Mouse (Mus musculus) cerebellum, adult 11 months (tissue): Measurements from ENCODE around the gene Gm20388.
A peak's percentile ranks its signal among the peaks of the same experiment; 100 is the strongest.

Experiments used
- DNase-seq: peaks from one replicate; pipeline ENCODE4 v3.0.0; 2022

The Gm20388 gene

GRCm38 (mm10) chr8:122011066-122011588 lies 2100.5 kb downstream of the Gm20388 start:
- no peak for DNase-seq

DNA sequence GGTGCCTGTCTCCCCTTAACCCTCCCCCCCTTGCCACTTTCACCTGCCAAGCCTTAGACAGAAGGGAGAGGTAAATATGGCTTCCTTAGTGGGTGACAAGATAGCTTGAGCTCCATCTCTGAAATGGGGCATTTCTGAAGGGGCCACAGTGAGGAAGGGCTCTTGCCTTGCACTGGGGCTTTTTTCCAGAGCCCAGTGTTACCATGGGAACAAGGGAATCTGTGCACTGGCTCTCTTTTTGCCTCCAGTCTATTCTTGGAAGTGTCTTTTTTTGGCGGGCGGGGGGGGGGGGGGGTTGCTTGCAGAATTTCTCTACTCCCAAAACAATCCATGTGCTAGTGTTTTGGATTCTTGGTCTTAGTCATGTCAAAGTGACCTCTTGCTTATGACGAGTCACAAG lies 2104.0 kb downstream of the Gm20388 start:
- no peak for DNase-seq

- DNase-seq = no peak
Measured at GRCm38 (mm10) chr8:122018046-122018831, 2107.6 kb downstream of the Gm20388 start.

- no peak for DNase-seq
Measured at GRCm38 (mm10) chr8:122019162-122019561, 2108.5 kb downstream of the Gm20388 start.

- no peak for DNase-seq
Measured at GRCm38 (mm10) chr8:122020050-122020771, 2109.6 kb downstream of the Gm20388 start.

DNA sequence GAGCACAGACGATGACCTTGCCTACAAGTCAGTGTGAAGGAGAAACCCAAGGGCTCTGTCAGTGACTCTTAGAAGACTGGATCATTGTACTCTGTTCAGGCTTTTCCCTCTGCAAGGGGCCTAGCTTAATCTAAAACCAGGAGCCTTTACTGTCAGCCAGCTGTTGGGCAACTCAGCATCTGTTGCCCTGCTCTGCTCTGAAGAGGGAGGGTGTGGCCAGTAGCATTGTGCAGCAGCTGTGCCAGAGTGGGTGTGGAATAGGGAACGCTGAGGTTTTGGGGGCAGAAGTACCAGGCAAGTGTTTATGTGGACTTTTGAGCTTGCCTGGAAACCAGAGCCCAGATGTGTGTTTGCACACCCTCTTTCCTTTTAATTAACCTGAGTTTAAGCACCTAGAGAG lies 2111.1 kb downstream of the Gm20388 start:
- no peak for DNase-seq

- DNase-seq = no peak
Measured at GRCm38 (mm10) chr8:122022274-122022673, 2111.6 kb downstream of the Gm20388 start.

DNA sequence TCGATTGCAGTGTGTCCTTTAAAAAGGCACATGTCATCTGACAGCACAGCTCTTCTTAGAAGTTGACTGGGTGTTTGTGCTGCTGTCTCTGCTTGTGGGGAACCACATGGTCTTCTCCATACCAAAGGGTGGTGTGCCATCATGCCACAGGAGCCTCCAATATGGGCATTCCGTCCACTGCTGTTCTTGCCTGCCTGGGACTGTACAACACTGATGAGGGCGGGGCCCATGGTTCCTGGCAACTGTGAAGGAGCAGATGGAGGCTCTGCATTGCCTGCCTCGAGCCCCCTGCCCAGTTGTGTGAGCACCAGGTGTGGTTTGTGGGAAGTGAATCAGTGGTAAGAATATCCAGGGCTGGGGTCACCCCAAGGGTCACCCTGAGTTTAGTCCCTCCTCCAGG lies 2112.1 kb downstream of the Gm20388 start:
- DNase-seq = no peak

DNA sequence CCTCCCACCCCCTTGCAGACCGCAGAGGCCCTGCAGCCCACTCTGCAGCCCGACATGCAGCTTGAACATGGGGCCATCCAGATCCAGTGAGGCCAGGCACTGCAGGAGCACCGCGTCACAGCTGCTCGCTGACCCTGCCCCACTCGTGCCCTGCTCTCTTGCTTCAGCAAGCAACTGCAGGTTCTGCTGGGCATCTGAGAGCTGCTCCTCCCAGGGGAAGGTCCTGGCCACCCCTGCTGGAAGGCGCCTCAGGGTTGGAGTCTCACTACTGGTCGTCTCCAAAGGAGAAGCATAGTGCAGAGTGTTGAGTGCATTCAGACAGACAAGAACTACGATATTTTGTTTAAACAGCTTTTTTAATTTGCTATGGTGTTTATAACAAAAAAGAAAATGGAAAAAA lies 2114.9 kb downstream of the Gm20388 start:
- DNase-seq = no peak

DNA sequence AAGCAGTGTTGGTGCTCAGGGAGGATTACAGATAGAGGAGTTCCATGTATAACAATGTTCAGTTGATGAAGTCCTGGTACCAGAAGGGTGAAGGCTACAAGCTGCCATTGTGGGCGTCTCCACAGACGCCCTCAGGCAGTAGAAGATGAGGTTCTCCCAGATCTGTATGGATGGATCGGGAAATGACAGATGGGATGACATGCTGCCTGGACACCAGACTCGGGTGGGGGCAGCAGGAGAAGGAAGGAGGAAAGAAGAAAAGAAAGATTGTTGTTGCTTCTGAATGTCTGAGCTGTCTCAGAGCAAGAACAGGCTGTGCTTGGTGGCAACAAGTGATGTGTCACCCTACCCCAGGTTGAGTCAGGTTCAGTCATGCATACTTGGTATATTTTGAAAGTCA lies 2117.5 kb downstream of the Gm20388 start:
- no peak for DNase-seq

DNA sequence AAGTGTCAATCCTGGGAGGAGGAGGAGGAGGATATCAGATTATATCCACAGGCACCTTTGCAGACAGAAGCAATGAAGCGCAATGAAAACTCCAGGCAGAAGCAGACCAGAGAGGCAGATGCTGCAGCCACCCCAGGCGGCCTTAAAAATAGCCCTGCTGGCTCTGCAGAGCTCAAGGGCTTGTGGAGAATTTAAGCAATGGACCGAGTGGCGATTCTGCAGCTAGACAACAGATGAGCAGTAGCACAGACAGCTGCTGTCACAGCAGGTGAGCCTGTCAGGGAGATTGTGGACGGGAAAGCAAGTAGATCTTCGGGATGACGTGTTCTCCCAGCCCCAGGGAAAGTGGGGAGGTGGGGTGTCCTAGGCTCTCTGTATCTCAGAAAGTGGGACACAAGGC lies 2120.3 kb downstream of the Gm20388 start:
- peak; percentile 48 for DNase-seq

DNA sequence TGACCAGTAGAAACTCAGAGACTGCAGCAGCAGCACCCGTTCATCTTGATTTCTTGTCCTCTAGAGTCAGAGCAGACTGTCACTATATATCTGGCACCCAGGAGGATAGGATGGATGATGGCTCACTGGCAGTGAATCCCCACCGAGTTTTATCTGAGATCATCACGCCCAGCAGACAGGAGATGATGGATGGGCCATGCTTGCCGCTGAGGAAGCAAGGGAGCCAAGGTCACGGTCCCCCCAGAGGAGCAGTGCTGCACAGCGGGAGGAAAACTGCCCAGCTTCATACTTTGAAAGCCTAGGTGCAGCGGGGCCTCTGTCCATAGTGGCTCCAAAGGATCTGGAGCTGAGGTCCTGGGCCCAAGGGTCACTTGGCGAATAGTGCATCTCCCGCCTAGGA lies 2122.1 kb downstream of the Gm20388 start:
- DNase-seq = no peak

DNA sequence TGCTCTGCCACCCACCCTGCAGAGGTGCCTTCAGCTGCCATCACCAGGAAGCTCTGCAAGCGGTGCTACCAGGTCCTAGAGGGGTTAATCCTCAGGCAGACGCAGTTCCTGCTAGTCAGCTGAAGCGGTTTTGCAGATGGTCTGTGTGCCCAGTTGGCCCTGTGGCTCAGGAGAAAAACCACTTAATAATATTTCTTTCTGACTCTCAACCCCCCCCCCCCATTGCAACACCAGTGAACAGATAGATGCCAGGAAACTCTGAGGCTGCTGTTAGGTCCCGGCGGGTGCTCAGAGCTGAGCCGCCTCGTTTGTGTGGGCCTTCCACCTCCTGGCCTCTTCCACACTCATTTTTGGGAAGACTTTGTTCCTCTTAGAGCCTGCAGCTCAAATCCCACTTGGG lies 2124.9 kb downstream of the Gm20388 start:
- DNase-seq = no peak

- DNase-seq = no peak
Measured at GRCm38 (mm10) chr8:122036325-122036724, 2125.7 kb downstream of the Gm20388 start.

DNA sequence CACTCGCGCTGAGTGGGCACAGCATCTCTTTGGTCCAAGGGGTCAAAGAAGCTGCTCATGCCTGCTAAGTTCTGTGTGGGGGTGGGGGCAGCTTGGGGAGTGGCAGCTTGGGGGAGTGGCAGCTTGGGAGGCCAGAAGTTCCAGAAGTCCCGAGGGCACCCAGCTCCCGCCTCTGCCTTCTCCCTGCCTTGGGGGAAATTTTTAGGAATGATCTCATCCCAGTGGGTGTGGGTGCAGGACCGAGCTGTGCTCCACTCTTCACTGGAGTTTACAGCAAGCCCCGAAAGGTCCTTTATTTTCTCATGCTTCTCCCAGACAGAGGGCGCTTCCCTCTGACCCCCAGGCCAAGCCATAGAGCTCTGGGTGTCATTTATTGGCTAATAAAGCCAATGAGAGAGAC lies 2126.6 kb downstream of the Gm20388 start:
- DNase-seq = no peak

- DNase-seq = no peak
Measured at GRCm38 (mm10) chr8:122038076-122038475, 2127.4 kb downstream of the Gm20388 start.

DNA sequence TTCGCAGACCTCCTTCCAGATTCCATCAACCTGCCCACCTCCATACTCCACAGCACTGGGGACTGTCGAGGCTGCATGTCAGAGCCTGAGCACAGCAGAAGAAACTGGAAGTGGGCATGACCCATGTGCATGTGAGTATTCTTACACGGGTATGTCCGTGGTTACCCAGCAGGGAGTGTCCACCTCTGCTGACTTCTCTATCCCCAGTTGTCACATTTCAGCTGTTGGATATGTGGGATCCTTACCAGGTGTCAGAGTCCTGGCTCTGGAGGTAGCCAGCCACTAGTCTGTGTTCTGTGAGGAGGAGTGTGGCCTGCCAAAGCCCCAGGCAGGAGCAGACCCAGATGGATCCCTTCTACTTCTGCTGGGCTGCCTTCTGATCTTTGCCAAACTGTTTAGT lies 2128.8 kb downstream of the Gm20388 start:
- no peak for DNase-seq

DNA sequence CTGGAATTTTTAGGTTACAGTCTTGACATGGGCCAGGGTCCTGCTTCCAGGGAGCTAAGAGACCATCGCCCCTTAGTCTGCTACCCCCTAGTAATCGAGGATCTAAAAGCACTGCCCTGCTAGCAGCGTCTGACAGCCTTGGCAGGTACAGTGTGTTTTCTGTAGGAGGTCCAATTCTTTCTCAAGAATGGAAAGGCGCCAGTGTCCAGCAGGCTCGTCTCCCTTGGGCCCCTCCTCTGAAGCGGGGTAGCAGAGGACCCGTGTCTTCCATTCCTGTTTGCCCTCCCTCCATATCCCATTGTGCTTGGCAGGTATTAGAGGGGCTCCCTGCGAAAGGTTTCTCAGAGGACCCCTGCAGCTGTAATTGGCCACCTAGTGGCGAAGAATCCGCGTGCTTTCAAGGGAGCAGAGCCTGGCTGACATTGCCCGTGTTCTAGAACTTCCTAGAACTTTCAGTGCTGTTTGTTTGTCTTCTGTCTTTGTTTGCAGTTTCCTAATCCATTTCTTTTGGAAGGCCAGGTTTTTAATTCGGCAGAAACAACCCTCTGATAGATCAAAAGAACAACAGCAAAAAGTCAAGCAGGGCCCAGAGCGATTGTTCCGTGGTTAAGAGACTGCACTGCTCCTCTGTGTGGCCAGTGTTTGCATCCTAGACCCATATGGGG lies 2136.7 kb downstream of the Gm20388 start:
- no peak for DNase-seq

GRCm38 (mm10) chr8:122049266-122049665 lies 2138.6 kb downstream of the Gm20388 start:
- DNase-seq = peak; percentile 41

DNA sequence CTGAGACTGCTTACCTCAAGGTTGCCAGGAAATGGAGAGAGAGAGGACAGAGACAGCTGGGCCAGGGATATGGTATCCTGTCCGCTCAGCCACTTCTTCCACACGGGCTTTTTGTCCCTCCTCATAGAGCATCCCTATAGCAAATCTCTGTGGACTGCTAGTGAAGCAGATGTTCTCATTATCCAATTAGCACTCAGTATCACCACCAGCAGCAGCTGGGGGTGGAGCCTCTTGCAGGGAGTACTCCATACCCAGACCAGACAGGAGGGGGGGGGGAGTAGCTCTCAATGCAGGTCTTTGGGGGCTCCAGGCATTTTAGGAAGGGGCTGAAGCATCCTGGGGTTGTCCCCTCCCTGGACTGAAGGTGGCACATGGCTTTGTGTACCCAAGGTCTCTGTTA lies 2139.3 kb downstream of the Gm20388 start:
- DNase-seq = no peak

DNA sequence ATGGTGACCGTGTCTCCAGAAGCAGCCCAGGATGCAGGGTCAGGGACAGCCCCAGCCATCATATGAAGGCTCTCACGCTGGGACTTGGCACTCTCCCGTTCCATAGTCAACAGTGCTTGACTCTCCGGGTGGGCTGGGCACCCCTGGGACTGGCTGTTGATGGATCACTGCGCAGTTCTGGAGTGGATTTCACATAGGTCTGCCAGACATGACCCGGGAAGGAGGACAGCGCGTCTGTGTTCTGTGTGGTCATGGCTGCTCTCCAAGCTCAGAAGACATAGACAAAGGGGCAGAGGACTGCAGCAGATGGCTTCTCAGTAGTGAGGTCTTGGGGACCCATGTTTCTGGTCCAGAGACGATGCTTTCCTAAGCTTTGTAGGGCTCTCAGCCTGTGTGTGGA lies 2140.0 kb downstream of the Gm20388 start:
- DNase-seq = peak; percentile 38

DNA sequence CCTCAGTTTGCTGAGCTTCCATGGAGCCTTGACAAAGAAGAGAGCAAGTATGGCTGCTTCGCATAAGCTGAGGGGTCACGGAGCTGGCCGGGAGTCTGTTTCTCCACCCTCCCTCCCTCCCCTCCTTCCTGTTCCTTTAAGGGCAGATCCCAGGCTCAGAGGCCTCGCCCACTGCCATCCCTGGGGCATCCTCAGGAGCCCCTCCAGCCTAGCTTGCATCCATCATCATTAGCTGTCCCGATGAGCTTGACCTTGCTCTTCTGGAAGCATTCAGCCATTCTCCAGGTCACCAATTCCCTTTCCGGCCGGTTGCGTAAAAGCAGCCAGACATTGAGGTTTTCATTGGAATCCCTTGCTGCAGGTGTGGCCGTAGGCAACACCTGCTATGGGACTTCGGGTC lies 2144.7 kb downstream of the Gm20388 start:
- DNase-seq = no peak

GRCm38 (mm10) chr8:122056113-122056512 lies 2145.5 kb downstream of the Gm20388 start:
- DNase-seq = no peak

DNA sequence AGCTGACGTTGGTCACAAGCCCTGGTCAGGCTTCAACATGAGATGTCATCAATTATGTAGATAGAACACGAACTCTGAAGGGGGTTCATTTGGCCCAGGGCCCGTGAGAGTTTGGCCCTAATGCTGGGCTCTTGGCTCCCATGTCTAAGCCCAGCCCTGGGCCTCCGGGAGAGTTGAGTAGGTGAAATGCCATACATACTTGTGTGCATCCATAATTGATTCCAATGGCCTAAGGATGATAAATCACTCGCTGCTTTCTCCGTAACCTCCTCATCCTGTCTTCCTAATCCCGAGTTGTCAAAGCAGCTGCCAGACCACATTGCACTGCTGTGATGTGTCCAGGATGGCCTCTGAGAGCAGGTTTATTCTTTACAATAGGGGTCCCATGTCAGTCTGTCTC lies 2146.2 kb downstream of the Gm20388 start:
- DNase-seq = no peak
